Mouse (Mus musculus): ENCODE results near the gene Gsg1. TPM values are rescaled to one million over a fixed set of nuclear protein-coding genes. Genes with fewer than 3 reads are reported as not detected.

Gsg1 gene
- polyA plus RNA-seq, 1 experiment from 2014 or later, result 0.20 TPM

Other genes with a start within 250 kb of the Gsg1 start
- 87.6 TPM in 2 replicates for gene Ddx47, start 242.7 kb downstream of the Gsg1 start, polyA plus RNA-seq (2015; fragmentation: Nextera tagmentation; extraction: Ambion mirVana)
- 0.53 and 0.98 TPM in 2 replicates for gene Gprc5a, start 188.7 kb downstream of the Gsg1 start, polyA plus RNA-seq (2015; fragmentation: Nextera tagmentation; extraction: Ambion mirVana)
- 0.12 TPM in 1 of 2 replicates, not detected in the other for gene Gprc5d, start 136.1 kb downstream of the Gsg1 start, polyA plus RNA-seq (2015; fragmentation: Nextera tagmentation; extraction: Ambion mirVana)
- gene Fam234b, start 56.4 kb downstream of the Gsg1 start, polyA plus RNA-seq (2015; fragmentation: Nextera tagmentation; extraction: Ambion mirVana), result 67.0 and 74.1 TPM in 2 replicates
- 2.7 and 3.4 TPM in 2 replicates for gene Hebp1, start 56.3 kb downstream of the Gsg1 start, polyA plus RNA-seq (2015; fragmentation: Nextera tagmentation; extraction: Ambion mirVana)
- gene Pbp2, start 56.1 kb upstream of the Gsg1 start, polyA plus RNA-seq (2015; fragmentation: Nextera tagmentation; extraction: Ambion mirVana), result not detected in 2 replicates
- gene Emp1, start 108.2 kb upstream of the Gsg1 start, polyA plus RNA-seq (2015; fragmentation: Nextera tagmentation; extraction: Ambion mirVana), result 6.7 and 9.2 TPM in 2 replicates